19 mouse cellular contexts compared by ENCODE assay signal in genomic region chr17:67242774-67243495, GRCm38 (mm10).
A peak's percentile ranks its signal among the peaks of the same experiment; 100 is the strongest.
DNase-seq lines count a peak whose midpoint lies in the region; ATAC-seq and TF ChIP-seq lines count a peak whose summit lies in the region.
"Had no signal": no experiment of that assay in that cellular context is flagged by ENCODE, and none has a peak within 500 bp of the region (broad histone marks: within the 10 kb centered on the region; RNA-seq: fewer than 3 reads in every experiment).

No protein-coding gene starts in this region.

- no peaks in the 10 kb centered on the region for H3K27me3 ChIP-seq in hindbrain, embryonic 11.5 days (ENCODE audit: control insufficient read depth, insufficient read depth, low read length)
- no peaks in the 10 kb centered on the region for H3K27me3 ChIP-seq in hindbrain, embryonic 14.5 days (ENCODE audit: control insufficient read depth, insufficient read depth, low read length)
- no peaks in the 10 kb centered on the region for H3K27me3 ChIP-seq in neural tube, embryonic 15.5 days (replicated peaks)
- no peaks in the 10 kb centered on the region for H3K27me3 ChIP-seq in heart, adult 2 months (ENCODE audit: control insufficient read depth, insufficient read depth, low read length)
- H3K27me3 ChIP-seq: forebrain, embryonic 15.5 days; liver, embryonic 12.5 days; stomach, embryonic 15.5 days had no signal

- no peak overlapping the region for H3K9ac ChIP-seq in hindbrain, embryonic 11.5 days (ENCODE audit: low read depth, low read length)
- no peak overlapping the region for H3K9ac ChIP-seq in hindbrain, embryonic 14.5 days
- no peak overlapping the region for H3K9ac ChIP-seq in neural tube, embryonic 15.5 days (replicated peaks)
- no peak overlapping the region for H3K9ac ChIP-seq in heart, adult 2 months (ENCODE audit: low read depth, low read length)
- H3K9ac ChIP-seq: forebrain, embryonic 15.5 days; hindbrain, embryonic 13.5 days; liver, embryonic 12.5 days; lung, embryonic 14.5 days; stomach, embryonic 15.5 days had no signal

- WGBS in hindbrain, embryonic 11.5 days, result 50% methylated on average over 12 of the region's 12 CpGs
- WGBS in hindbrain, embryonic 14.5 days, result 44% methylated on average over 12 of the region's 12 CpGs
- 55% methylated on average over 12 of the region's 12 CpGs for WGBS in neural tube, embryonic 15.5 days
- WGBS in heart, adult 2 months, result 70% methylated on average over 12 of the region's 12 CpGs

- no peaks in the 10 kb centered on the region for H3K36me3 ChIP-seq in hindbrain, embryonic 11.5 days (ENCODE audit: control insufficient read depth, insufficient read depth, low read length)
- H3K36me3 ChIP-seq in hindbrain, embryonic 14.5 days (replicated peaks; ENCODE audit: control insufficient read depth, insufficient read depth), result no peaks in the 10 kb centered on the region
- H3K36me3 ChIP-seq in neural tube, embryonic 15.5 days, result no peaks in the 10 kb centered on the region
- H3K36me3 ChIP-seq in heart, adult 2 months (ENCODE audit: control insufficient read depth, insufficient read depth, low read length), result peaks cover 8% of the 10 kb centered on the region
- H3K36me3 ChIP-seq: forebrain, embryonic 15.5 days; hindbrain, embryonic 13.5 days; liver, embryonic 12.5 days; stomach, embryonic 15.5 days had no signal

- ATAC-seq in hindbrain, embryonic 11.5 days (ENCODE audit: low FRiP score), result 0 out of 2 replicates have a peak, but pooled peaks have one; percentile 40
- ATAC-seq in hindbrain, embryonic 14.5 days (ENCODE audit: low FRiP score), result no peak
- no peak for ATAC-seq in neural tube, embryonic 15.5 days (ENCODE audit: low FRiP score)
- ATAC-seq: forebrain, embryonic 15.5 days; liver, embryonic 12.5 days had no signal

- no peak for TF ChIP-seq POLR2A in embryonic fibroblast, embryonic 13.5 days (IDR thresholded peaks at IDR 0.05; ENCODE audit: low read depth, low read length)
- TF ChIP-seq POLR2A in heart, adult 2 months (IDR thresholded peaks at IDR 0.05; ENCODE audit: insufficient read depth, low read depth, low read length), result no peak

- no peak overlapping the region for H3K4me2 ChIP-seq in hindbrain, embryonic 11.5 days (replicated peaks; ENCODE audit: low read depth, low read length)
- no peak overlapping the region for H3K4me2 ChIP-seq in hindbrain, embryonic 14.5 days (replicated peaks)
- H3K4me2 ChIP-seq in neural tube, embryonic 15.5 days, result no peak overlapping the region
- H3K4me2 ChIP-seq: forebrain, embryonic 15.5 days; hindbrain, embryonic 13.5 days; liver, embryonic 12.5 days; lung, embryonic 14.5 days; stomach, embryonic 15.5 days had no signal

- no peak for DNase-seq in hindbrain, embryonic 11.5 days (ENCODE audit: low spot score)
- no peak for DNase-seq in hindbrain, embryonic 14.5 days (ENCODE audit: low spot score)
- DNase-seq in neural tube, embryonic 10.5 days (ENCODE audit: extremely low spot score, low spot score), result peak; percentile 29
- no peak for DNase-seq in layer of hippocampus, adult 11-12 months (ENCODE audit: low spot score)
- no peak for DNase-seq in heart, adult 2 months
- no peak for DNase-seq in cerebellum, adult 9-11 months
- DNase-seq: cerebellum, adult 8-10 months; lung, postnatal 36 days; retina, postnatal 1 day; thymus, adult 18-20 months had no signal

- no peak for TF ChIP-seq CTCF in embryonic fibroblast, embryonic 13.5 days (IDR thresholded peaks at IDR 0.05; ENCODE audit: borderline replicate concordance, insufficient read depth, low read length)
- no peak for TF ChIP-seq CTCF in heart, adult 2 months (IDR thresholded peaks at IDR 0.05)

- H3K4me1 ChIP-seq in hindbrain, embryonic 11.5 days (replicated peaks; ENCODE audit: control insufficient read depth, insufficient read depth, low read length), result no peaks in the 10 kb centered on the region
- peaks cover 15% of the 10 kb centered on the region for H3K4me1 ChIP-seq in hindbrain, embryonic 14.5 days (replicated peaks; ENCODE audit: control insufficient read depth, insufficient read depth, low read length)
- peaks cover 24% of the 10 kb centered on the region for H3K4me1 ChIP-seq in neural tube, embryonic 15.5 days
- peaks cover 23% of the 10 kb centered on the region for H3K4me1 ChIP-seq in embryonic fibroblast, embryonic 13.5 days (ENCODE audit: control insufficient read depth, insufficient read depth, low read length)
- peaks cover 10% of the 10 kb centered on the region for H3K4me1 ChIP-seq in heart, adult 2 months (ENCODE audit: control insufficient read depth, insufficient read depth, low read length)
- H3K4me1 ChIP-seq: liver, embryonic 12.5 days had no signal

- no peak for TF ChIP-seq EP300 in heart, adult 2 months (IDR thresholded peaks at IDR 0.05; ENCODE audit: insufficient read depth, low read depth, low read length)

- H3K4me3 ChIP-seq in hindbrain, embryonic 11.5 days (ENCODE audit: low read depth, low read length), result no peak overlapping the region
- no peak overlapping the region for H3K4me3 ChIP-seq in hindbrain, embryonic 14.5 days (replicated peaks; ENCODE audit: low read length)
- H3K4me3 ChIP-seq in neural tube, embryonic 15.5 days (replicated peaks), result no peak overlapping the region
- H3K4me3 ChIP-seq in embryonic fibroblast, embryonic 13.5 days (ENCODE audit: insufficient read depth, low read length), result no peak overlapping the region
- H3K4me3 ChIP-seq in heart, adult 2 months, result no peak overlapping the region
- H3K4me3 ChIP-seq: erythroblast, embryonic 14.5 days; forebrain, embryonic 15.5 days; hindbrain, embryonic 13.5 days; liver, embryonic 12.5 days; myocyte; stomach, embryonic 15.5 days had no signal

- intact Hi-C loops in heart, adult 2 months (cut with DNase I), result no loop called here

- H3K79me2 ChIP-seq in heart, adult 2 months (replicated peaks; ENCODE audit: control insufficient read depth, insufficient read depth, low read length), result peaks cover 9% of the 10 kb centered on the region; the same call in 1 of the 2 replicates

- H3K27ac ChIP-seq in hindbrain, embryonic 11.5 days (ENCODE audit: low read depth, low read length), result no peak overlapping the region
- no peak overlapping the region for H3K27ac ChIP-seq in hindbrain, embryonic 14.5 days
- H3K27ac ChIP-seq in neural tube, embryonic 15.5 days (replicated peaks), result no peak overlapping the region
- peak overlapping the region; percentile 90 for H3K27ac ChIP-seq in embryonic fibroblast, embryonic 13.5 days (ENCODE audit: insufficient read depth, low read length)
- no peak overlapping the region for H3K27ac ChIP-seq in heart, adult 2 months
- H3K27ac ChIP-seq: forebrain, embryonic 15.5 days; hindbrain, embryonic 13.5 days; liver, embryonic 12.5 days; stomach, embryonic 15.5 days had no signal

- no peaks in the 10 kb centered on the region for H3K9me3 ChIP-seq in hindbrain, embryonic 11.5 days (ENCODE audit: control insufficient read depth, low read length)
- H3K9me3 ChIP-seq in hindbrain, embryonic 14.5 days (ENCODE audit: control insufficient read depth, low read length), result no peaks in the 10 kb centered on the region
- H3K9me3 ChIP-seq in neural tube, embryonic 15.5 days (replicated peaks), result no peaks in the 10 kb centered on the region
- H3K9me3 ChIP-seq: forebrain, embryonic 15.5 days; hindbrain, embryonic 13.5 days; liver, embryonic 12.5 days; stomach, embryonic 15.5 days had no signal
